Mouse (Mus musculus): ENCODE results near the gene Pbsn. TPM values are rescaled to one million over a fixed set of nuclear protein-coding genes. Genes with fewer than 3 reads are reported as not detected.

The Pbsn gene
- total and polyA plus RNA-seq, 2 experiments from 2014 or later = not detected

DNA sequence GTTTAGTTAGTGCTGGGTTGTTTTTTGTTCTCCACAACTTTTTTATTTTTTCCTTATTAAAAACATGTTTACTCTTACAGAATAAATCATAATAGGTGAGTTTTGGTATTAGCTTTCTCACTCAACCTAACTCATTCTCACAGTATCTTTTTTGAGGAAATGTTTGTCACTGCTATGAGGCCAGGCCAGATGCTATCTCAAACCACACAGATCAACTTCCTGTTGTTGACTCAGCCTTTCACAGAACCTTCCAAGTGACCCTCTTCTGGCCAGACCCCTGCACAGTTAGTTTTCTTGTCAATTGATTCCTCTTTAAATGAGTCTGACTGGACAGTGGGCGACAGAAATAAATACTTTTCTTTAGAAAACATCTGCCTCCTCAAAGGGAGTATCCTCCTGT, 51.9 kb downstream of the Pbsn start:
- H3K4me3 ChIP-seq (ENCODE audit: low read length) = no peak overlapping the region
- ATAC-seq = no peak
- 58% methylated on average over 1 of the region's 1 CpGs for WGBS

DNA sequence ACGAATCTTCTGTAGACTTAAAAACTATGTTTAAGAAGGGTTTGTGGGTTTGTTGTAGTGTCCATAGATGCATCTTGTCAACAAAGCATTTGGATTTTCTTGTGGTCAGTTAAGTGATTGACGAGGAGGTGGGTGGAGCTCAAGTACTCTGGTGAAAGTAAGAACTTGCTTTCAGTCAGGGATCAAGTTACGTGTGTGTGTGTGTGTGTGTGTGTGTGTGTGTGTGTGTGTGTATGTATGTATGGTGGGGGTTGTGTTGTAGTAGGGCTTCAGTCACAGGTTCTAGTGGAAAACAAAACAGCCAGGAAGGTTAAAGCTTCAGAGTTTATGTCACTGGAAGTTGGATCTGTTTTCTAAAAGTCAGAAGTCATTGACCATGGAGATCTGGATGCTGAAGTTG, 53.9 kb downstream of the Pbsn start:
- no peaks in the 10 kb centered on the region for H3K27me3 ChIP-seq (ENCODE audit: insufficient read depth, low read length)
- no peak overlapping the region for H3K9ac ChIP-seq (replicated peaks; ENCODE audit: low read length)
- ATAC-seq (no peak), DNase-seq (ENCODE audit: low spot score) (no peak)
- no peak overlapping the region for H3K4me2 ChIP-seq (ENCODE audit: low read depth, low read length)
- no peaks in the 10 kb centered on the region for H3K36me3 ChIP-seq (ENCODE audit: insufficient read depth, low read length)
- H3K9me3 ChIP-seq (ENCODE audit: low read length) = no peaks in the 10 kb centered on the region
- WGBS = 79% methylated on average over 3 of the region's 3 CpGs
- no peaks in the 10 kb centered on the region for H3K4me1 ChIP-seq (ENCODE audit: insufficient read depth, low read length)
- no peak overlapping the region for H3K4me3 ChIP-seq (ENCODE audit: low read length)
- no peak overlapping the region for H3K27ac ChIP-seq
- no peak for TF ChIP-seq CTCF (IDR thresholded peaks at IDR 0.05; ENCODE audit: low read depth)

More for the DNA sequence above, 51.9 kb downstream of the Pbsn start:
- TF ChIP-seq CTCF (IDR thresholded peaks at IDR 0.05; ENCODE audit: low read depth) = no peak
- Histone ChIP-seq H3K9ac (replicated peaks; ENCODE audit: low read length) (no peak overlapping the region), H3K27ac (no peak overlapping the region), H3K4me2 (ENCODE audit: low read depth, low read length) (no peak overlapping the region), H3K36me3 (ENCODE audit: insufficient read depth, low read length) (no peaks in the 10 kb centered on the region), H3K4me1 (ENCODE audit: insufficient read depth, low read length) (no peaks in the 10 kb centered on the region), H3K27me3 (ENCODE audit: insufficient read depth, low read length) (no peaks in the 10 kb centered on the region), H3K9me3 (ENCODE audit: low read length) (no peaks in the 10 kb centered on the region)
- DNase-seq (ENCODE audit: low spot score) = no peak

DNA sequence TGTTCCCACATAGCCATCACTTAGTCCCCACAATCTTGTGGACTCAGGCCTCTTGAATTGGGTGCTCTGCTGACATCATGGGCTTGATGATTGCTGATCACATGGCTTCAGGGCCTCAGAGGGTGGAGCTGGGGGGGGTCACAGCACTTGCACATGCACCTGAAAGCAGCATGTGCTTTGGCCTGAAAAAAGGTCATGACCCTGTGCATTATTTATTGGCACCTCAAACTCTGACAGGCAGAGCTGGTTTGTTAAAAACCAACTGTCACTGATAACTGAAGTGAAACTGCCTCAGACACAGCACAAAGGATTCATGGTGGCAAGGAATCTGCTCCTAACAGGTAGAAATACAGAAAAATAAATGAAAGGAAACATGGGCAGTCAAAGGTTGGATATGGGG, 55.6 kb downstream of the Pbsn start:
- H3K4me1 ChIP-seq (ENCODE audit: insufficient read depth, low read length) = no peaks in the 10 kb centered on the region
- DNase-seq (ENCODE audit: low spot score) (no peak), ATAC-seq (no peak)
- H3K9me3 ChIP-seq (ENCODE audit: low read length) = no peaks in the 10 kb centered on the region
- no peak overlapping the region for H3K27ac ChIP-seq
- no peaks in the 10 kb centered on the region for H3K27me3 ChIP-seq (ENCODE audit: insufficient read depth, low read length)
- H3K4me2 ChIP-seq (ENCODE audit: low read depth, low read length) = no peak overlapping the region
- no peak overlapping the region for H3K9ac ChIP-seq (replicated peaks; ENCODE audit: low read length)
- no peak overlapping the region for H3K4me3 ChIP-seq (ENCODE audit: low read length)
- no peaks in the 10 kb centered on the region for H3K36me3 ChIP-seq (ENCODE audit: insufficient read depth, low read length)
- no peak for TF ChIP-seq CTCF (IDR thresholded peaks at IDR 0.05; ENCODE audit: low read depth)

DNA sequence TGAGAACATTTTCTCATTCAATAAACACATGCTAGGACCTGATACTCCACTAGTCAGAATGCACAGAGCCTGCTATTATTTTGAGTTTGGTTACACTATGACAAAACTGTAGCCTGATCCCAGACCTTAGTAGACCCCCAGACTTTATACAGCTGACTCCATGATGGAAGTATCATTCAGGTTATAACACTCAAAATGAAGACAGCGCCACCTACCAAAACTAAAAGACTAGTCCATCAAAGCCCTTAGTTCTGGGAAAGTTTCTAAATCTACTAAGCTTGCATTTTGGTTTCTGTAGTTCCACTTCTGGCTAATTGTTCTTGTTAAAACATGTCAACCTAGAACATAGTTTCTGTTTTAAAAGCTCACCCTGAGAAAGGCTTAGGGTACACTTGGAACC, 56.5 kb downstream of the Pbsn start:
- no peaks in the 10 kb centered on the region for H3K9me3 ChIP-seq (ENCODE audit: low read length)
- 57% methylated on average over 1 of the region's 1 CpGs for WGBS
- peak; percentile 28 for DNase-seq (ENCODE audit: low spot score)
- H3K4me2 ChIP-seq (ENCODE audit: low read depth, low read length) = peak overlapping the region; percentile 61
- H3K27ac ChIP-seq = peak overlapping the region; percentile 86; the same call in 1 of the 2 replicates
- H3K36me3 ChIP-seq (ENCODE audit: insufficient read depth, low read length) = no peaks in the 10 kb centered on the region
- no peaks in the 10 kb centered on the region for H3K4me1 ChIP-seq (ENCODE audit: insufficient read depth, low read length)
- TF ChIP-seq CTCF (IDR thresholded peaks at IDR 0.05; ENCODE audit: low read depth) = peak; percentile 34; the same call in 1 of the 2 replicates
- H3K27me3 ChIP-seq (ENCODE audit: insufficient read depth, low read length) = no peaks in the 10 kb centered on the region
- ATAC-seq = no peak
- peak overlapping the region; percentile 63 for H3K4me3 ChIP-seq (ENCODE audit: low read length)
- H3K9ac ChIP-seq (replicated peaks; ENCODE audit: low read length) = no peak overlapping the region

DNA sequence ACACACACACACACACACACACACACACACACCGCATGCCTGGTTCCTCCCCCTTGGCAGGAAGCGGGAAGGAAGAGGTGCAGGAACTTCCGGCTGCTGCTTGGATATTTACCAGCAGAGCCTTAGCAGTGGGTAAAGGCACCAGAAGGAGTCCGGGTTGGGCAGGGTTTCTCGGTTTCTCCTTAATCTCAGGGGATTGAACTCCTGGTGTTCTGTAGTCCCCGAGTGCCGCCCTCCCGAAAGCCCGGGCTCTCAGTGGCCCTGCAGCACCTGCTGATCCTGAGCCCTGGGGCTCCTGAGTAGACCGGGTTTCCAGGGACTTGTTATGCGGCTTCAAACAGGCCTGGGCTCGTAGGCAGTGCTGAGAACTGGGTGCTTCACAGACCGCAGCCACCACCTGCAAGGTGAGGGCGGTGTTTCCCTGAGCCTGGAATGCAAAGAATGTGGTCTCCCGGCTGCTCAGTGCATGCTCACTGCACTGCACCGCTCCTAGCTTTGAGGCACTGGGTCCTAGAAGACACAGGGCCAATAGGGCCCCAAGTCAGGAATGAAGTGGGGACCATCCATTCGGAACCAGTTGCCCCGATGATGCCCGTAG, 57.1 kb downstream of the Pbsn start, which contains the start of gene Prkx:
Prkx (minus strand) TSS at position 41 of the 598 bp plus-strand sequence.
- peak within 1 kb of the TSS; percentile 86 for H3K27ac ChIP-seq
- 38% methylated on average over 18 of the region's 19 CpGs for WGBS
- H3K9me3 ChIP-seq (ENCODE audit: low read length) = no peaks in the 10 kb centered on the region
- peak; percentile 91 for ATAC-seq
- H3K4me3 ChIP-seq (ENCODE audit: low read length) = peak within 1 kb of the TSS; percentile 63
- no peaks in the 10 kb centered on the region for H3K4me1 ChIP-seq (ENCODE audit: insufficient read depth, low read length)
- no peaks in the 10 kb centered on the region for H3K27me3 ChIP-seq (ENCODE audit: insufficient read depth, low read length)
- H3K4me2 ChIP-seq (ENCODE audit: low read depth, low read length) = peak within 1 kb of the TSS; percentile 61
- TF ChIP-seq CTCF (IDR thresholded peaks at IDR 0.05; ENCODE audit: low read depth) = no peak
- no peaks in the 10 kb centered on the region for H3K36me3 ChIP-seq (ENCODE audit: insufficient read depth, low read length)
- peak; percentile 68 for DNase-seq (ENCODE audit: low spot score)
- peak within 1 kb of the TSS; percentile 57 for H3K9ac ChIP-seq (replicated peaks; ENCODE audit: low read length)

DNA sequence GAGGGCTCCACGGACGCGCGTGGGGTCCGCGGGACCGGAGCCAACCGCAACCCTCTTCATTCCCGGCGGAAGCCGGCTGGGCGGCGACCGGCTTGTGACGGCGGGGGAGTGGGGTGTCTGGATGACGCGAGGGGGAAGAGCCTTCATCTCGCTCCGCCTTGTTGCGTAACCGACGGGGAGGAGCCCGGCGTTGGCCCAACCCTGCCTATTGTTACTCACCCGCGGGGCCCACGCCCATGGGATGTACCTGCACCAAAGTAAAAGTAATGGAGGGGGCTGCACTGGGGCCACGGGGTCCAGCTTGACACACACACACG, 57.6 kb downstream of the Pbsn start:
- WGBS = 32% methylated on average over 30 of the region's 30 CpGs
- peak; percentile 98 for ATAC-seq

More for the DNA sequence above, 57.6 kb downstream of the Pbsn start:
- TF ChIP-seq CTCF (IDR thresholded peaks at IDR 0.05; ENCODE audit: low read depth) = no peak
- Histone ChIP-seq H3K27me3 (ENCODE audit: insufficient read depth, low read length) (no peaks in the 10 kb centered on the region), H3K4me2 (ENCODE audit: low read depth, low read length) (peak overlapping the region; percentile 61), H3K9me3 (ENCODE audit: low read length) (no peaks in the 10 kb centered on the region), H3K4me1 (ENCODE audit: insufficient read depth, low read length) (no peaks in the 10 kb centered on the region), H3K27ac (peak overlapping the region; percentile 86; the same call in 1 of the 2 replicates), H3K9ac (replicated peaks; ENCODE audit: low read length) (peak overlapping the region; percentile 57), H3K36me3 (ENCODE audit: insufficient read depth, low read length) (no peaks in the 10 kb centered on the region), H3K4me3 (ENCODE audit: low read length) (peak overlapping the region; percentile 63)
- DNase-seq (ENCODE audit: low spot score) = peak; percentile 91

All from hindbrain, postnatal 0 days (tissue).